Mouse (Mus musculus) heart, adult 2 months (tissue): ENCODE results near the gene Krtap4-6. TPM values are rescaled to one million over a fixed set of nuclear protein-coding genes. Genes with fewer than 3 reads are reported as not detected.
"Not testable (repeated sequence)": the region's sequence is repeated elsewhere in the genome, so short reads cannot be mapped to it uniquely, and the experiment has no call there.

Source experiments
- DNase-seq, 2 experiments: peaks; one replicate each; pipeline ENCODE4 v3.0.0; 2021
- H3K27ac ChIP-seq: fragments of 200-600 bp; 2 replicates; pipeline ENCODE4 v1.8.1; 2022
- H3K27me3 ChIP-seq: fragments of 200-500 bp; 2 replicates; pipeline ENCODE4 v1.6.1; 2012; ENCODE audit warnings: mild to moderate bottlenecking, low read length, inconsistent platforms, mixed read lengths; ENCODE audit not compliant: control insufficient read depth, insufficient read depth
- H3K36me3 ChIP-seq: fragments of 200-500 bp; 2 replicates; pipeline ENCODE4 v1.6.1; 2012; ENCODE audit warnings: low read length, inconsistent platforms; ENCODE audit not compliant: control insufficient read depth, insufficient read depth
- H3K4me1 ChIP-seq: fragments of 200-500 bp; 2 replicates; pipeline ENCODE4 v1.6.1; 2011; ENCODE audit warnings: low read length; ENCODE audit not compliant: control insufficient read depth, insufficient read depth
- H3K4me3 ChIP-seq: fragments of 200-600 bp; 2 replicates; pipeline ENCODE4 v1.8.1; 2022
- H3K79me2 ChIP-seq: fragments of 200-500 bp; replicated peaks from 2 replicates; pipeline ENCODE4 v1.6.1; 2012; ENCODE audit warnings: mild to moderate bottlenecking, inconsistent platforms, low read length, moderate library complexity, mixed read lengths; ENCODE audit not compliant: control insufficient read depth, insufficient read depth
- H3K9ac ChIP-seq: fragments of 200-500 bp; 2 replicates; pipeline ENCODE4 v1.6.1; 2012; ENCODE audit warnings: low read depth, mild to moderate bottlenecking, control low read depth, inconsistent platforms, low read length, mixed read lengths
- CTCF ChIP-seq: fragments of 200-600 bp; IDR thresholded peaks from 2 replicates; pipeline ENCODE4 v1.8.1; 2022; ENCODE audit warnings: antibody characterized with exemption, mild to moderate bottlenecking, moderate library complexity
- EP300 ChIP-seq: fragments of 200-500 bp; IDR thresholded peaks from 2 replicates; pipeline ENCODE4 v1.6.1; 2011; ENCODE audit warnings: low read depth, low read length, control low read depth; ENCODE audit not compliant: insufficient read depth
- POLR2A ChIP-seq: fragments of 200-500 bp; IDR thresholded peaks from 2 replicates; pipeline ENCODE4 v1.6.1; 2011; ENCODE audit warnings: mild to moderate bottlenecking, low read depth, low read length, control low read depth; ENCODE audit not compliant: insufficient read depth
- WGBS: fragments of 180-500 bp; shearing (Covaris S2); methylation state at CpG from one replicate; pipeline ENCODE4 v1.1.7; 2018; 5-methylcytosine and 5-hydroxymethylcytosine counted together
- intact Hi-C: fragments of 180-260 bp; cut with DNase I; formaldehyde crosslinking; loops from one replicate; pipeline ENCODE4 v1.15.1; 2025
- polyA plus RNA-seq: library from polyadenylated mRNA; depleted of rRNA; stranded (reverse); fragments of >200 nt; gene quantifications from 2 replicates; pipeline ENCODE4 v1.2.3, GENCODE M21; 2012
- total RNA-seq, 2 experiments: library from RNA; stranded (reverse); gene quantifications; 2 replicates each; pipeline ENCODE4 v1.2.3; 2021

The Krtap4-6 gene
- total and polyA plus RNA-seq, 3 experiments: not detected

DNA sequence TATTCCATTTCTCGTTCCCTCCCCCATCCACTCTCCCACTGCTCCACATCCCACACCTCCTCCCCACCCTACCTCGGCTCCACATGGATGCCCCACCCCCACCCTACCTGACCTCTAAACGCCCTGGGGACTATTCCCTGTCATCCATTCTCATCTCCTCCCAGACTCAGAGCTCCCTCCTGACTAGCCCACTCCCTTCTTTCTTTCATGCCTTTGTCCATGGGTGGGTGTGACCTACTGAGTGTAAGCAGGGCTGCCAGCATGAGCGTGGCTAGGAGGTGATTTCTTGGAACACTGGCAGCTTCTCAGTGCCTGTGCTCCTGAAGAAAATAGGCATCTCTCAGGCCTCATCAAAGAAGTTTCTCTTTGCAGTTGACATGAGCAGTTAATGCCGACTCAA is 8.7 kb downstream of the Krtap4-6 start:
- H3K36me3 ChIP-seq: no peaks in the 10 kb centered on the region
- 58% methylated on average over 5 of the region's 5 CpGs for WGBS
- no peak overlapping the region for H3K9ac ChIP-seq
- no peak for DNase-seq
- H3K27ac ChIP-seq: no peak overlapping the region
- no peak for TF ChIP-seq POLR2A
- TF ChIP-seq CTCF: no peak
- TF ChIP-seq EP300: no peak
- H3K27me3 ChIP-seq: 0 out of 2 replicates have a peak, but pooled peaks cover 3% of the 10 kb centered on the region
- no peaks in the 10 kb centered on the region for H3K79me2 ChIP-seq
- no peak overlapping the region for H3K4me3 ChIP-seq
- intact Hi-C loops: no loop called here
- no peaks in the 10 kb centered on the region for H3K4me1 ChIP-seq

DNA sequence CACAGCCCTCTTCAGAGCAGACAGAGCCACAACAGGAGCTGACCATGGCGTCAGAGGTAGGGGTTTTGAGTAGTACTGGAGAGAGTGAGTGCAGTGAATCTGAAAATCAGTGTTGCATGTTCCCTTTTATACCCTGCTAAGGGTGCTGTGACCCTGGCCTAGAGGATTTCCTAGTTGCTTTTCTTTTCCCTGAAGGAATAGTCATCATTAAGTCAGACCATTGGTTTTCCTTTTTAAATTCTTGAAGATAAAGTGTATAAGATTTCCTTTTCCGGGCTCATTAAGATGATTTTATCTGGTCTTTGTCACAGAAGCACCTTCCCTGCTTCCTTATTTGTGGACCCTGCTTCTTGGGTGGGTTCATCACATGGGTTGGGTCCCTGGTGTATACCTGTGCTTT is 15.6 kb downstream of the Krtap4-6 start, which contains the start of gene Gm11555:
Gene Gm11555 (minus strand): TSS at position 101 of the 400 bp plus-strand sequence.
- no peaks in the 10 kb centered on the region for H3K79me2 ChIP-seq
- no peak within 1 kb of the TSS for H3K27ac ChIP-seq
- H3K4me1 ChIP-seq: no peaks in the 10 kb centered on the region
- no peak within 1 kb of the TSS for H3K9ac ChIP-seq
- DNase-seq: no peak
- WGBS: 59% methylated on average over 2 of the region's 2 CpGs
- no peaks in the 10 kb centered on the region for H3K36me3 ChIP-seq
- TF ChIP-seq EP300 (no peak), CTCF (no peak), POLR2A (no peak)
- no peaks in the 10 kb centered on the region for H3K27me3 ChIP-seq
- no peak within 1 kb of the TSS for H3K4me3 ChIP-seq
- intact Hi-C loops: no loop called here

DNA sequence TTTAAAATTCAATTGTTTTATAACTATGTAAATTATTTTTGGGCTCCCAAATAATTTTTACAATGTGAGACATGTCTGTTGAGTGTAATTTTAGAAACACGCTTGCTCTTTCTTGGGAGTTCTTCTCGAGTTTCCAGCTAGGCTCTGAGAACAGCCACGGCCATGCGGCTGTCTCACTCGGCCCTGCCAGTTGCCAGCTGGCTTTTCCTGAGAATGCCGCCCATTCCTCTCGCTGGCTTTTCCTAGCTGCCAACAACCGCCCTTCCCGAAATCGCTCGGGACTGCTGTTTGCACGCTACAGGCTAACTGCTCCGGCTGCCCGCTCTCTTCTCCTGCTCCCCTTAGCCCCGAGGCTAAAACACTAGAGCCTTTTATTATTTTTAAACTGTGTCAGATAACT is 19.3 kb downstream of the Krtap4-6 start:
- no peak overlapping the region for H3K27ac ChIP-seq
- no peak overlapping the region for H3K9ac ChIP-seq
- no peak for DNase-seq
- intact Hi-C loops: no loop called here
- TF ChIP-seq POLR2A: no peak
- no peak for TF ChIP-seq EP300
- no peak for TF ChIP-seq CTCF
- H3K4me3 ChIP-seq: no peak overlapping the region
- no peaks in the 10 kb centered on the region for H3K36me3 ChIP-seq
- 78% methylated on average over 15 of the region's 15 CpGs for WGBS
- no peaks in the 10 kb centered on the region; the same call in 1 of the 2 replicates for H3K27me3 ChIP-seq
- H3K4me1 ChIP-seq: no peaks in the 10 kb centered on the region
- H3K79me2 ChIP-seq: no peaks in the 10 kb centered on the region

DNA sequence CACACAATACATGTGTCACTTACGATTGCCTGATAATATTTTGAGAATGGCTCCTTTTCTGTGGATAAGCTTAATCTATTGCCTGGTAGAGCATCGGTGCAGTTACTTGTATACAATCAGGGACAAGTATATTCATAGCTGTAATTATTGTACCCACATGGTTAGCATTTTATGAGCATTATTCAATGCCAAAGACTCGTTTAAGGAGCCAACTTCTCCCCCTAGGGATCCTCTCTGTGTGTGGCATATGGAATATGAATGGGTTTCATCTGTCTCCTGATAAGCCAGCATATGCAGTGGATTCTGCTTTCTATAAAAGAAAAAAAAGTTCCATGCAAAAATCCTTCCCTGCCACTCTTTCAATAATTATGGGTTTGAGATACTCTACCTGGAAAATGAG is 21.4 kb downstream of the Krtap4-6 start:
- 65% methylated on average over 3 of the region's 3 CpGs for WGBS
- no peak for TF ChIP-seq EP300
- TF ChIP-seq CTCF: no peak
- no peak for TF ChIP-seq POLR2A

DNA sequence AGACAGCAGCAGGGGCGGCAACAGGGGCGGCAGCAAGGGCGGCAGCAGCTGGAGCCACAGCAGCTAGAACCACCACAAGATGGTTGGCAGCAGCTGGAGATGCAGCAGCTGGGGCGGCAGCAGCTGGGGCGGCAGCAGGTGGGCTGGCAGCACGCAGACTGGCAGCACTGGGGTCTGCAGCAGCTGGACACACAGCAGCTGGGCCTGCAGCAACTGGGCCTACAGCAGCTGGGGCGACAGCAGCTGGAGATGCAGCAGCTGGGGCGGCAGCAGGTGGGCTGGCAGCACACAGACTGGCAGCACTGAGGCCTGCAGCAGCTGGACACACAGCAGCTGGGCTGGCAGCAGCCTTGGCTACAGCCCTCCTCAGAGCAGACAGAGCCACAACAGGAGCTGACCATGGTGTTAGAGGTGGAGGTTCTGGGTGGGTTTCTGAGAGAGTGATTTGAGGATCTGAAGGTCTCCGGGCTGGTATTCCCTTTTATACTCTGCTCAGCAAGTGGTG is 22.1 kb downstream of the Krtap4-6 start, which contains the start of gene Krtap4-7:
Gene Krtap4-7 (minus strand): TSS at position 455 of the 505 bp plus-strand sequence.
- H3K27ac ChIP-seq, H3K36me3 ChIP-seq, DNase-seq, H3K4me3 ChIP-seq, H3K9ac ChIP-seq, H3K4me1 ChIP-seq, H3K27me3 ChIP-seq, H3K79me2 ChIP-seq, intact Hi-C loops: not testable (repeated sequence)
- 75% methylated on average over 9 of the region's 9 CpGs for WGBS

More for the DNA sequence above, 21.4 kb downstream of the Krtap4-6 start:
- no peaks in the 10 kb centered on the region; the same call in 1 of the 2 replicates for H3K27me3 ChIP-seq
- H3K79me2 ChIP-seq: no peaks in the 10 kb centered on the region
- H3K9ac ChIP-seq: no peak overlapping the region
- intact Hi-C loops: no loop called here
- no peak for DNase-seq
- no peaks in the 10 kb centered on the region for H3K4me1 ChIP-seq
- H3K36me3 ChIP-seq: no peaks in the 10 kb centered on the region
- H3K4me3 ChIP-seq: no peak overlapping the region
- H3K27ac ChIP-seq: no peak overlapping the region

DNA sequence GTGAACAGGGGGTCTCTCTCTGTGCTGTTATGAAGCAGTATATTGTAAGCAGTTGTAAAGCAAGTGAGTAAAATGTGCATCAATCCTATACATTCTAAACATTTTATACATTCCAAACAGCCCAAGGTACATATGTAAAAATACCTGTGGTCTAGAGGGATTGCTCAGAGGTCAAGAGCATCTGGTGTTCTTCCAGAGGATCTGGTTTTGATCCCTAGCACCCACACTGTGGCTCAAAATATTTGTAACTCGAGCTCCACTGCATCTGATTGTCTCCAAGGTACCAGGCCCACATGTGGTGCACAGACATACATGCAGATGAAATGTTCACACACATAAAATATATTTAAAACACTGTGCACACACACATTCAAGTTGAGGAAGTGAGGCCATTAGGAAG is 24.8 kb downstream of the Krtap4-6 start:
- Histone ChIP-seq H3K4me1 (no peaks in the 10 kb centered on the region), H3K36me3 (no peaks in the 10 kb centered on the region), H3K79me2 (no peaks in the 10 kb centered on the region), H3K9ac (no peak overlapping the region), H3K4me3 (no peak overlapping the region), H3K27me3 (no peaks in the 10 kb centered on the region; the same call in 1 of the 2 replicates), H3K27ac (no peak overlapping the region)
- no peak for TF ChIP-seq CTCF
- no peak for TF ChIP-seq EP300
- no peak for TF ChIP-seq POLR2A
- no peak for DNase-seq
- 7% methylated on average over 1 of the region's 1 CpGs for WGBS
- intact Hi-C loops: no loop called here
